Mouse (Mus musculus) heart, embryonic 13.5 days (tissue): ENCODE measurements around the gene Gm4450. TPM values are rescaled to one million over a fixed set of nuclear protein-coding genes. Genes with fewer than 3 reads are reported as not detected.

Experiments used
- polyA plus RNA-seq: library from polyadenylated mRNA; unstranded; fragments of >200 nt; fragmentation: Nextera tagmentation; extraction: Ambion mirVana; gene quantifications from 2 replicates; pipeline ENCODE4 v1.2.1, GENCODE M21; 2015

Gm4450 gene
- polyA plus RNA-seq, 1 experiment from 2014 or later: not detected

Other genes starting within 250 kb of the Gm4450 start
- gene Reg4, start 235.0 kb downstream of the Gm4450 start, polyA plus RNA-seq: not detected in 2 replicates
- 9.5 and 11.6 TPM in 2 replicates for gene Hmgcs2, start 176.7 kb downstream of the Gm4450 start, polyA plus RNA-seq
- 102 and 110 TPM in 2 replicates for gene Phgdh, start 117.1 kb downstream of the Gm4450 start, polyA plus RNA-seq
- 7.3 and 8.3 TPM in 2 replicates for gene Zfp697, start 74.7 kb downstream of the Gm4450 start, polyA plus RNA-seq
- gene Hsd3b4, start 53.4 kb upstream of the Gm4450 start, polyA plus RNA-seq: not detected in 2 replicates
- not detected in 2 replicates for gene Gm10681, start 131.7 kb upstream of the Gm4450 start, polyA plus RNA-seq
- gene Hsd3b5, start 173.1 kb upstream of the Gm4450 start, polyA plus RNA-seq: not detected in 2 replicates